Comparison of ENCODE assay signal across 8 mouse cellular contexts in the genomic region with DNA sequence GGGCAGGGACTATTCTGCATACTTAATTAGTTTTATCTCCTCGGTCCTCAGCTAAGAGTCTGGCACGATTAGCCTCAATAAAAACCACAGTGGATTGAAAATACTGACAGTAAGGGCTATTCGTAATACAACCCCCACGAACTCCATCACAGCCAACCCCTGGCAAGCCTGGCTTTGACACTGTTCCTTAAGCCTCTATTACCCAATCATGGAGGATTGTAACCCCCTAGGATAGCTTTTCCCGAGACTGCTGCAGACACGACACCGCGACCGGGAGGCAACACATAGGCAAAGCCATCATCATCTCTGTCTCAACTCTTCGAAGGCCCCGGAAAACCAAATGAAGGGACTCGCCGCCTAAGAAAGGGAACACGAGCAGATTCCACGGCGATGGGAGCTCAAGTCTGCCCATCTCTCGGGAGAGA. TPM values are rescaled to one million over a fixed set of nuclear protein-coding genes. Genes with fewer than 3 reads are reported as not detected.
DNase-seq lines count a peak whose midpoint lies in the region; ATAC-seq and TF ChIP-seq lines count a peak whose summit lies in the region.

No protein-coding gene starts in this region.

- H3K9ac ChIP-seq in intestine, postnatal 0 days (ENCODE audit: low read depth, low read length), result peak overlapping the region; percentile 87
- H3K9ac ChIP-seq in midbrain, postnatal 0 days (replicated peaks; ENCODE audit: low read length, poor library complexity, severe bottlenecking), result peak overlapping the region; percentile 91

- WGBS in intestine, postnatal 0 days, result 0% methylated on average over 17 of the region's 17 CpGs
- WGBS in midbrain, postnatal 0 days, result 0% methylated on average over 17 of the region's 17 CpGs

- no peaks in the 10 kb centered on the region for H3K9me3 ChIP-seq in intestine, postnatal 0 days (ENCODE audit: control insufficient read depth)
- no peaks in the 10 kb centered on the region for H3K9me3 ChIP-seq in midbrain, postnatal 0 days (ENCODE audit: low read length)

- peak overlapping the region; percentile 95 for H3K4me3 ChIP-seq in testis, adult 2 months (ENCODE audit: control insufficient read depth, low read depth, low read length)
- peak overlapping the region; percentile 94 for H3K4me3 ChIP-seq in intestine, postnatal 0 days (ENCODE audit: low read depth, low read length)
- peak overlapping the region; percentile 96 for H3K4me3 ChIP-seq in midbrain, postnatal 0 days (ENCODE audit: low read depth, low read length)

- H3K27me3 ChIP-seq in testis, adult 2 months (ENCODE audit: control insufficient read depth, insufficient read depth, low read length), result no peaks in the 10 kb centered on the region
- H3K27me3 ChIP-seq in intestine, postnatal 0 days (replicated peaks; ENCODE audit: control insufficient read depth, insufficient read depth, low read length), result no peaks in the 10 kb centered on the region
- H3K27me3 ChIP-seq in midbrain, postnatal 0 days (ENCODE audit: insufficient read depth, low read length), result no peaks in the 10 kb centered on the region

- peak overlapping the region; percentile 96 for H3K27ac ChIP-seq in testis, adult 2 months (ENCODE audit: control insufficient read depth, insufficient read depth, low read depth, low read length)
- H3K27ac ChIP-seq in intestine, postnatal 0 days (ENCODE audit: low read depth, low read length), result peak overlapping the region; percentile 94
- H3K27ac ChIP-seq in midbrain, postnatal 0 days (ENCODE audit: low read depth, low read length), result peak overlapping the region; percentile 96

- DNase-seq in embryo, embryonic 10 days (ENCODE audit: low spot score), result peak; percentile 38
- DNase-seq in embryo, embryonic 11 days, result no peak
- DNase-seq in testis, postnatal 10 days (ENCODE audit: low spot score), result no peak
- peak; percentile 44 for DNase-seq in midbrain, postnatal 0 days (ENCODE audit: low spot score)
- DNase-seq in thymus, postnatal 14 days, result no peak
- DNase-seq in left cerebral cortex, adult 9 months (ENCODE audit: low spot score in 2 of 2), result no peak

- no peak for ATAC-seq in intestine, postnatal 0 days
- ATAC-seq in midbrain, postnatal 0 days (ENCODE audit: low FRiP score), result no peak

- no peaks in the 10 kb centered on the region; the same call in none of the 2 replicates for H3K4me1 ChIP-seq in testis, adult 2 months (ENCODE audit: control insufficient read depth, insufficient read depth, low read length)
- H3K4me1 ChIP-seq in intestine, postnatal 0 days (replicated peaks; ENCODE audit: control insufficient read depth, insufficient read depth, low read length), result 0 out of 2 replicates have a peak, but pooled peaks cover 2% of the 10 kb centered on the region
- H3K4me1 ChIP-seq in midbrain, postnatal 0 days (ENCODE audit: insufficient read depth, low read length), result peaks cover 2% of the 10 kb centered on the region; the same call in 1 of the 2 replicates

- peak overlapping the region; percentile 82 for H3K4me2 ChIP-seq in intestine, postnatal 0 days (replicated peaks; ENCODE audit: low read depth)
- H3K4me2 ChIP-seq in midbrain, postnatal 0 days (ENCODE audit: low read depth, low read length, poor library complexity, severe bottlenecking), result peak overlapping the region; percentile 57

- no peaks in the 10 kb centered on the region; the same call in 1 of the 2 replicates for H3K36me3 ChIP-seq in testis, adult 2 months (ENCODE audit: control insufficient read depth, insufficient read depth, low read length)
- 0 out of 2 replicates have a peak, but pooled peaks cover 5% of the 10 kb centered on the region for H3K36me3 ChIP-seq in intestine, postnatal 0 days (ENCODE audit: control insufficient read depth, insufficient read depth)
- H3K36me3 ChIP-seq in midbrain, postnatal 0 days (ENCODE audit: insufficient read depth, low read length), result peaks cover 9% of the 10 kb centered on the region; the same call in 1 of the 2 replicates

- TF ChIP-seq CTCF in testis, adult 2 months (IDR thresholded peaks at IDR 0.05; ENCODE audit: control insufficient read depth, insufficient read depth, insufficient replicate concordance, low read depth, low read length), result no peak
- TF ChIP-seq CTCF in intestine, postnatal 0 days (IDR thresholded peaks at IDR 0.05; ENCODE audit: low read depth), result no peak
- TF ChIP-seq CTCF in midbrain, postnatal 0 days (IDR thresholded peaks at IDR 0.05), result no peak

- TF ChIP-seq POLR2A in testis, adult 2 months (IDR thresholded peaks at IDR 0.05; ENCODE audit: control insufficient read depth, low read depth, low read length), result no peak

RNA-seq across cellular contexts. Expression of gene Ddx50, which starts 0.6 kb away (rescaled TPM):
- polyA plus RNA-seq in testis, adult 2 months (2012; rRNA removed), result 17.8 and 21.0 TPM in 2 replicates
- 69.6 and 74.4 TPM in 2 replicates for polyA plus RNA-seq in intestine, postnatal 0 days (2015; fragmentation: Nextera tagmentation; extraction: Ambion mirVana)
- total RNA-seq in midbrain, postnatal 0 days (2014; rRNA removed), result 40.8 and 61.8 TPM in 2 replicates
- polyA plus RNA-seq in midbrain, postnatal 0 days (2015; fragmentation: Nextera tagmentation; extraction: Ambion mirVana), result 71.9 and 77.0 TPM in 2 replicates

RNA-seq across cellular contexts. Expression of gene Ddx21, which starts 48.3 kb away (rescaled TPM):
- 15.7 and 18.1 TPM in 2 replicates for polyA plus RNA-seq in testis, adult 2 months (2012; rRNA removed)
- 9.6 and 11.1 TPM in 2 replicates for polyA plus RNA-seq in intestine, postnatal 0 days (2015; fragmentation: Nextera tagmentation; extraction: Ambion mirVana)
- 16.7 and 20.2 TPM in 2 replicates for total RNA-seq in midbrain, postnatal 0 days (2014; rRNA removed)
- polyA plus RNA-seq in midbrain, postnatal 0 days (2015; fragmentation: Nextera tagmentation; extraction: Ambion mirVana), result 8.7 and 10.6 TPM in 2 replicates

Comparison
In these comparisons a context has a peak if more than half of its experiments do, and no peak if none do; other contexts are left out.
1. DNase-seq: peak in embryo, embryonic 10 days (single experiment) and midbrain, postnatal 0 days (single experiment); none in embryo, embryonic 11 days (single experiment), testis, postnatal 10 days (single experiment), thymus, postnatal 14 days (single experiment) and left cerebral cortex, adult 9 months (0 of 2).
2. Peak in every context shown above with its lines, with median percentiles within 50 percentile points of each other: H3K27ac ChIP-seq and H3K4me3 ChIP-seq.